Mouse (Mus musculus): Measurements from ENCODE around the gene Vmn2r113. TPM values are rescaled to one million over a fixed set of nuclear protein-coding genes. Genes with fewer than 3 reads are reported as not detected.
"Not testable (repeated sequence)": the region's sequence is repeated elsewhere in the genome, so short reads cannot be mapped to it uniquely, and the experiment has no call there.

Gene Vmn2r113
- polyA plus RNA-seq (2015; fragmentation: Nextera tagmentation; extraction: Ambion mirVana) = not detected in 2 replicates

- not testable (repeated sequence) for H3K4me3 ChIP-seq (ENCODE audit: low read length); H3K36me3 ChIP-seq (ENCODE audit: control insufficient read depth, insufficient read depth, low read length); H3K9me3 ChIP-seq (ENCODE audit: control insufficient read depth, low read length); H3K27ac ChIP-seq (ENCODE audit: low read length); ATAC-seq; H3K27me3 ChIP-seq (replicated peaks; ENCODE audit: control insufficient read depth, insufficient read depth, low read length); H3K9ac ChIP-seq (ENCODE audit: low read depth, low read length); H3K4me2 ChIP-seq (ENCODE audit: low read depth, low read length); H3K4me1 ChIP-seq (ENCODE audit: control insufficient read depth, insufficient read depth, low read length)
- no CpG with 5 or more reads among the region's 4 CpGs for WGBS
Observed at GRCm38 (mm10) chr17:22942684-22943083, at the start of gene Vmn2r113. Gene Vmn2r113 (plus strand): TSS chr17:22942984.

Other genes with a start within 250 kb of the Vmn2r113 start
- 9.5 and 10.9 TPM in 2 replicates for gene Zfp945, start 75.8 kb upstream of the Vmn2r113 start, polyA plus RNA-seq (2015; fragmentation: Nextera tagmentation; extraction: Ambion mirVana)
- gene Vmn2r-ps130, start 118.2 kb downstream of the Vmn2r113 start, polyA plus RNA-seq (2015; fragmentation: Nextera tagmentation; extraction: Ambion mirVana) = not detected in 2 replicates

Measured in intestine, embryonic 16.5 days (tissue).